Comparison of ENCODE assay signal across 9 mouse cellular contexts in genomic region chr1:40768606-40769005, GRCm38 (mm10). TPM values are rescaled to one million over a fixed set of nuclear protein-coding genes. Genes with fewer than 3 reads are reported as not detected.
DNase-seq lines count a peak whose midpoint lies in the region.
"Had no signal": no experiment of that assay in that cellular context is flagged by ENCODE, and none has a peak within 500 bp of the region (broad histone marks: within the 10 kb centered on the region; RNA-seq: fewer than 3 reads in every experiment).

No protein-coding gene starts in this region.

- intact Hi-C loops in heart, postnatal 10 days (cut with DNase I): loop anchor here (2.0 to 5.0 kb wide), 3 partner anchors 91 to 191 kb away; no protein-coding TSS in a partner anchor
- intact Hi-C loops in left cerebral cortex, postnatal 36 days (cut with DNase I): loop anchor here (5.0 kb wide), 1 partner anchor 186 kb away; the partner anchor contains the start of gene Slc9a4

- peak; percentile 12 to 13 for DNase-seq in cerebellum, adult 18-20 months
- no peak for DNase-seq in cerebellum, adult 9-11 months
- peak; percentile 31 for DNase-seq in ovary, postnatal 36 days (ENCODE audit: low spot score)
- no peak for DNase-seq in ovary, adult 18-20 months (ENCODE audit: low spot score)
- DNase-seq in cerebellum, postnatal 36 days: peak; percentile 11 to 14
- DNase-seq in heart, postnatal 10 days: peak; percentile 58 to 62
- peak; percentile 18 to 27 for DNase-seq in left cerebral cortex, postnatal 36 days (ENCODE audit: low spot score in 2 of 2)
- peak; percentile 44 for DNase-seq in right cerebral cortex, postnatal 14 days

RNA-seq across cellular contexts. Expression of gene Mfsd9, which starts 21.9 kb away (rescaled TPM):
- 1 to 10 TPM; 1.0 to 1.4 TPM for total RNA-seq in heart, postnatal 10 days (2021)
- total RNA-seq in left cerebral cortex, postnatal 36 days (2021): 1 to 10 TPM; 4.4 to 4.5 TPM

RNA-seq across cellular contexts. Expression of gene Tmem182, which starts 36.8 kb away (rescaled TPM):
- total RNA-seq in heart, postnatal 10 days (2021): 100 to 1,000 TPM; 124 to 131 TPM
- total RNA-seq in left cerebral cortex, postnatal 36 days (2021): under 1 TPM; 0.18 to 0.20 TPM
- total RNA-seq: neutrophil, adult 5-6 weeks had no signal

Comparison
In these comparisons a context has a peak if more than half of its experiments do, and no peak if none do; other contexts are left out.
1. DNase-seq: peak in cerebellum, adult 18-20 months (2 of 2), ovary, postnatal 36 days (single experiment), cerebellum, postnatal 36 days (2 of 2), heart, postnatal 10 days (2 of 2), left cerebral cortex, postnatal 36 days (2 of 2) and right cerebral cortex, postnatal 14 days (single experiment); none in cerebellum, adult 9-11 months (single experiment) and ovary, adult 18-20 months (single experiment).
2. RNA of gene Tmem182, which starts 36.8 kb away (total RNA-seq): 124 to 131 TPM in heart, postnatal 10 days; 0.18 to 0.20 TPM in left cerebral cortex, postnatal 36 days; every median in the first group is over 100 times any median in the second.